Mouse (Mus musculus) limb, embryonic 11.5 days (tissue): Measurements from ENCODE around the gene Krt33a. TPM values are rescaled to one million over a fixed set of nuclear protein-coding genes. Genes with fewer than 3 reads are reported as not detected.

Experiments
- ATAC-seq: fragments of 200-750 bp; cut with Nextera tagmentation; 2 replicates; pipeline ENCODE4 v1.8.0; 2017; ENCODE audit warnings: low read depth; ENCODE audit not compliant: insufficient number of reproducible peaks, low FRiP score, low TSS enrichment
- DNase-seq: peaks from one replicate; pipeline ENCODE4 v3.0.0-alpha.2; 2015; ENCODE audit warnings: low spot score
- H3K27ac ChIP-seq: fragments of 300-500 bp; sonication (generic); replicated peaks from 2 replicates; pipeline ENCODE4 v1.5.1; 2014; ENCODE audit warnings: low read depth, mild to moderate bottlenecking, low read length
- H3K27me3 ChIP-seq: fragments of 300-500 bp; sonication (generic); 2 replicates; pipeline ENCODE4 v1.6.1; 2014; ENCODE audit warnings: mild to moderate bottlenecking, low read length, mixed read lengths; ENCODE audit not compliant: control insufficient read depth, insufficient read depth
- H3K36me3 ChIP-seq: fragments of 300-500 bp; sonication (generic); 2 replicates; pipeline ENCODE4 v1.6.1; 2014; ENCODE audit warnings: mild to moderate bottlenecking, low read length, moderate library complexity, mixed read lengths; ENCODE audit not compliant: control insufficient read depth, insufficient read depth
- H3K4me1 ChIP-seq: fragments of 300-500 bp; sonication (generic); 2 replicates; pipeline ENCODE4 v1.6.1; 2014; ENCODE audit warnings: low read length, mixed read lengths; ENCODE audit not compliant: control insufficient read depth, insufficient read depth
- H3K4me2 ChIP-seq: fragments of 300-500 bp; sonication (generic); 2 replicates; pipeline ENCODE4 v1.6.1; 2014; ENCODE audit warnings: low read depth, mild to moderate bottlenecking, moderate library complexity; ENCODE audit not compliant: severe bottlenecking
- H3K4me3 ChIP-seq: fragments of 300-500 bp; sonication (generic); 2 replicates; pipeline ENCODE4 v1.5.1; 2014; ENCODE audit warnings: low read depth, low read length
- H3K9ac ChIP-seq: fragments of 300-500 bp; sonication (generic); 2 replicates; pipeline ENCODE4 v1.6.1; 2014; ENCODE audit warnings: mild to moderate bottlenecking, low read length
- H3K9me3 ChIP-seq: fragments of 300-500 bp; sonication (generic); 2 replicates; pipeline ENCODE4 v1.6.1; 2016; ENCODE audit warnings: low read length; ENCODE audit not compliant: control insufficient read depth
- WGBS: fragments of 180-500 bp; shearing (Covaris S2); extraction: QIAGEN DNeasy Blood & Tissue Kit; methylation state at CpG from one replicate; pipeline ENCODE4 v1.1.7; 2014; 5-methylcytosine and 5-hydroxymethylcytosine counted together
- polyA plus RNA-seq: library from polyadenylated mRNA; unstranded; fragments of >200 nt; fragmentation: Nextera tagmentation; extraction: Ambion mirVana; gene quantifications from 2 replicates; pipeline ENCODE4 v1.2.1, GENCODE M21; 2014

Krt33a gene
- polyA plus RNA-seq, 1 experiment from 2014 or later = not detected

GRCm38 (mm10) chr11:99982731-99983130 is 33.3 kb downstream of the Krt33a start:
- no peaks in the 10 kb centered on the region for H3K9me3 ChIP-seq
- H3K36me3 ChIP-seq = no peaks in the 10 kb centered on the region
- DNase-seq = no peak
- H3K4me1 ChIP-seq = no peaks in the 10 kb centered on the region
- no peak for ATAC-seq
- no peak overlapping the region for H3K4me3 ChIP-seq
- no peak overlapping the region for H3K9ac ChIP-seq
- no peaks in the 10 kb centered on the region for H3K27me3 ChIP-seq
- H3K27ac ChIP-seq = no peak overlapping the region
- no peak overlapping the region for H3K4me2 ChIP-seq
- 89% methylated on average over 9 of the region's 9 CpGs for WGBS

GRCm38 (mm10) chr11:99978953-99979352 is 37.1 kb downstream of the Krt33a start, which contains the start of gene Krtap29-1:
Gene Krtap29-1 (minus strand): TSS chr11:99979053.
- Histone ChIP-seq H3K36me3 (no peaks in the 10 kb centered on the region), H3K27ac (no peak within 1 kb of the TSS), H3K9me3 (no peaks in the 10 kb centered on the region), H3K4me3 (no peak within 1 kb of the TSS), H3K4me1 (no peaks in the 10 kb centered on the region), H3K4me2 (no peak within 1 kb of the TSS), H3K9ac (no peak within 1 kb of the TSS), H3K27me3 (no peaks in the 10 kb centered on the region)
- WGBS = 75% methylated on average over 5 of the region's 5 CpGs
- ATAC-seq = no peak
- no peak for DNase-seq

DNA sequence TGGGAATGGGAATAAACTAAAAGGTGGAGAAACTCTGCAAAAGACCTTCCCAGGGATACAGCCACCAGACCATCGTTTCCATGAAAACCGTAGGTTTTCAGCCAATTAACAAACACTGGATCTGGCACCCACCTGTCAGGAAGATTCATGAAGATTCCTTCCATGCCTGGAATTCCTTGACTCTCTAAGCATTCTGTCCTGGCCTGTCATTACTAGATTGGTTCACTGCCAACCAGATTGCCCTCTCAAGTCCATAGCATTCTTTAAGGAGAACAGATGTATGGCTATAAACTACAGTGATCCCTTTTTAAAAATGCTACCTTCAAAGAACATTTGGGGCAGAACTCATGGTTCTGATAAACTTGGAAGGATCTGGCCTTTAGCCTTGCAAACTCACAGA is 50.1 kb downstream of the Krt33a start:
- H3K9ac ChIP-seq = no peak overlapping the region
- DNase-seq (no peak), ATAC-seq (no peak)
- H3K4me1 ChIP-seq = no peaks in the 10 kb centered on the region
- no peak overlapping the region for H3K27ac ChIP-seq
- no peak overlapping the region for H3K4me2 ChIP-seq
- H3K9me3 ChIP-seq = no peaks in the 10 kb centered on the region
- H3K36me3 ChIP-seq = no peaks in the 10 kb centered on the region
- H3K4me3 ChIP-seq = no peak overlapping the region
- no peaks in the 10 kb centered on the region for H3K27me3 ChIP-seq
- WGBS = 14% methylated on average over 2 of the region's 2 CpGs

GRCm38 (mm10) chr11:99964213-99964612 is 51.8 kb downstream of the Krt33a start:
- WGBS = 48% methylated on average over 6 of the region's 6 CpGs
- Histone ChIP-seq H3K4me1 (no peaks in the 10 kb centered on the region), H3K9ac (no peak overlapping the region), H3K27ac (no peak overlapping the region), H3K4me2 (no peak overlapping the region), H3K9me3 (no peaks in the 10 kb centered on the region), H3K4me3 (no peak overlapping the region), H3K36me3 (no peaks in the 10 kb centered on the region), H3K27me3 (no peaks in the 10 kb centered on the region)
- ATAC-seq (no peak), DNase-seq (no peak)

Other genes starting within 250 kb of the Krt33a start
- not detected in 2 replicates for gene Gm11595, start 243.3 kb downstream of the Krt33a start, polyA plus RNA-seq
- not detected in 2 replicates for gene Krtap4-8, start 235.5 kb downstream of the Krt33a start, polyA plus RNA-seq
- not detected in 2 replicates for gene Krtap4-9, start 231.0 kb downstream of the Krt33a start, polyA plus RNA-seq
- not detected in 2 replicates for gene Gm11596, start 222.7 kb downstream of the Krt33a start, polyA plus RNA-seq
- not detected in 2 replicates for gene Gm11569, start 217.3 kb downstream of the Krt33a start, polyA plus RNA-seq
- gene Gm11554, start 211.8 kb downstream of the Krt33a start, polyA plus RNA-seq = not detected in 2 replicates
- not detected in 2 replicates for gene Krtap4-13, start 206.3 kb downstream of the Krt33a start, polyA plus RNA-seq
- gene Gm11564, start 200.5 kb downstream of the Krt33a start, polyA plus RNA-seq = not detected in 2 replicates
- gene 2300003K06Rik, start 178.1 kb downstream of the Krt33a start, polyA plus RNA-seq = not detected in 2 replicates
- not detected in 2 replicates for gene Krtap4-16, start 164.6 kb downstream of the Krt33a start, polyA plus RNA-seq
- gene Gm11568, start 158.3 kb downstream of the Krt33a start, polyA plus RNA-seq = not detected in 2 replicates
- not detected in 2 replicates for gene Gm11559, start 151.7 kb downstream of the Krt33a start, polyA plus RNA-seq
- gene Krtap9-1, start 142.8 kb downstream of the Krt33a start, polyA plus RNA-seq = not detected in 2 replicates
- not detected in 2 replicates for gene Gm11567, start 137.0 kb downstream of the Krt33a start, polyA plus RNA-seq
- gene Krtap31-1, start 108.3 kb downstream of the Krt33a start, polyA plus RNA-seq = not detected in 2 replicates
- gene Gm11565, start 101.5 kb downstream of the Krt33a start, polyA plus RNA-seq = not detected in 2 replicates
- not detected in 2 replicates for gene Krtap31-2, start 79.9 kb downstream of the Krt33a start, polyA plus RNA-seq
- gene Krtap9-5, start 67.7 kb downstream of the Krt33a start, polyA plus RNA-seq = not detected in 2 replicates
- gene Krtap29-1, start 37.2 kb downstream of the Krt33a start, polyA plus RNA-seq = not detected in 2 replicates
- gene Krtap16-1, start 29.6 kb downstream of the Krt33a start, polyA plus RNA-seq = not detected in 2 replicates
- 0.48 and 1.0 TPM in 2 replicates for gene Krtap17-1, start 22.2 kb downstream of the Krt33a start, polyA plus RNA-seq
- 0.15 and 0.16 TPM in 2 replicates for gene Krt33b, start 13.7 kb upstream of the Krt33a start, polyA plus RNA-seq
- gene Krt34, start 25.3 kb upstream of the Krt33a start, polyA plus RNA-seq = not detected in 2 replicates
- gene Krt31, start 34.3 kb upstream of the Krt33a start, polyA plus RNA-seq = not detected in 2 replicates
- gene Krt32, start 72.0 kb upstream of the Krt33a start, polyA plus RNA-seq = not detected in 2 replicates
- 0.11 TPM in 1 of 2 replicates, not detected in the other for gene Krt35, start 80.0 kb upstream of the Krt33a start, polyA plus RNA-seq
- gene Krt36, start 89.4 kb upstream of the Krt33a start, polyA plus RNA-seq = 0.08 and 0.11 TPM in 2 replicates
- gene Krt13, start 105.4 kb upstream of the Krt33a start, polyA plus RNA-seq = not detected in 2 replicates
- 3.4 and 6.7 TPM in 2 replicates for gene Krt15, start 119.7 kb upstream of the Krt33a start, polyA plus RNA-seq
- 6.4 and 8.0 TPM in 2 replicates for gene Krt19, start 132.5 kb upstream of the Krt33a start, polyA plus RNA-seq
- gene Krt9, start 177.0 kb upstream of the Krt33a start, polyA plus RNA-seq = 0.07 and 0.09 TPM in 2 replicates
- 47.5 and 49.6 TPM in 2 replicates for gene Krt14, start 191.3 kb upstream of the Krt33a start, polyA plus RNA-seq
- not detected in 2 replicates for gene Krt16, start 232.7 kb upstream of the Krt33a start, polyA plus RNA-seq
- 11.2 and 11.6 TPM in 2 replicates for gene Krt17, start 244.8 kb upstream of the Krt33a start, polyA plus RNA-seq